Mouse (Mus musculus): ENCODE measurements around the gene Spata48. TPM values are rescaled to one million over a fixed set of nuclear protein-coding genes. Genes with fewer than 3 reads are reported as not detected.

Gene Spata48
- 1.3 and 2.0 TPM in 2 replicates for polyA plus RNA-seq (2016; fragmentation: Nextera tagmentation; extraction: Ambion mirVana)

GRCm38 (mm10) chr11:11461635-11462560, at the start of gene Spata48, which contains the start of gene Zpbp:
Gene Spata48, plus strand, starts transcription at chr11:11462094.
Gene Zpbp, minus strand, starts transcription at chr11:11462408.
- peak within 1 kb of the TSS; percentile 59 for H3K4me2 ChIP-seq
- no peaks in the 10 kb centered on the region for H3K36me3 ChIP-seq (replicated peaks)
- H3K4me3 ChIP-seq (replicated peaks) = peak within 1 kb of the TSS; percentile 54
- peak within 1 kb of the TSS; percentile 38 for H3K27ac ChIP-seq
- ATAC-seq (ENCODE audit: low FRiP score) = peak; percentile 97
- H3K9ac ChIP-seq = peak within 1 kb of the TSS; percentile 51
- no peaks in the 10 kb centered on the region for H3K9me3 ChIP-seq
- no peaks in the 10 kb centered on the region for H3K4me1 ChIP-seq
- no peaks in the 10 kb centered on the region for H3K27me3 ChIP-seq
- WGBS = 2% methylated on average over 66 of the region's 66 CpGs

- Histone ChIP-seq H3K9ac (no peak overlapping the region), H3K36me3 (replicated peaks) (no peaks in the 10 kb centered on the region), H3K4me3 (replicated peaks) (no peak overlapping the region), H3K27me3 (no peaks in the 10 kb centered on the region), H3K4me1 (no peaks in the 10 kb centered on the region), H3K27ac (no peak overlapping the region), H3K9me3 (no peaks in the 10 kb centered on the region), H3K4me2 (no peak overlapping the region)
- 88% methylated on average over 5 of the region's 5 CpGs for WGBS
- no peak for ATAC-seq (ENCODE audit: low FRiP score)
These were observed 47.7 kb upstream of the Spata48 start for GRCm38 (mm10) chr11:11414188-11414587.

GRCm38 (mm10) chr11:11417356-11417755, 44.5 kb upstream of the Spata48 start:
- Histone ChIP-seq H3K4me2 (no peak overlapping the region), H3K27me3 (no peaks in the 10 kb centered on the region), H3K9ac (no peak overlapping the region), H3K27ac (no peak overlapping the region), H3K36me3 (replicated peaks) (no peaks in the 10 kb centered on the region), H3K4me1 (no peaks in the 10 kb centered on the region), H3K4me3 (replicated peaks) (no peak overlapping the region), H3K9me3 (no peaks in the 10 kb centered on the region)
- no peak for ATAC-seq (ENCODE audit: low FRiP score)
- WGBS = 80% methylated on average over 2 of the region's 2 CpGs

- H3K27me3 ChIP-seq = no peaks in the 10 kb centered on the region
- no peak overlapping the region for H3K4me2 ChIP-seq
- H3K27ac ChIP-seq = no peak overlapping the region
- H3K9ac ChIP-seq = no peak overlapping the region
- ATAC-seq (ENCODE audit: low FRiP score) = 0 out of 2 replicates have a peak, but pooled peaks have one; percentile 23
- no peaks in the 10 kb centered on the region for H3K4me1 ChIP-seq
- no peaks in the 10 kb centered on the region for H3K9me3 ChIP-seq
- no peak overlapping the region for H3K4me3 ChIP-seq (replicated peaks)
- no peaks in the 10 kb centered on the region for H3K36me3 ChIP-seq (replicated peaks)
- 44% methylated on average over 2 of the region's 2 CpGs for WGBS
These were observed 6.9 kb upstream of the Spata48 start for GRCm38 (mm10) chr11:11455037-11455436.

- Histone ChIP-seq H3K9ac (no peak overlapping the region), H3K4me1 (no peaks in the 10 kb centered on the region), H3K4me2 (peak overlapping the region; percentile 59), H3K36me3 (replicated peaks) (no peaks in the 10 kb centered on the region), H3K27me3 (no peaks in the 10 kb centered on the region), H3K4me3 (replicated peaks) (peak overlapping the region; percentile 54), H3K9me3 (no peaks in the 10 kb centered on the region), H3K27ac (no peak overlapping the region)
- no peak for ATAC-seq (ENCODE audit: low FRiP score)
- 83% methylated on average over 5 of the region's 5 CpGs for WGBS
These were observed 632 bp downstream of the Spata48 start for GRCm38 (mm10) chr11:11462561-11462890.

GRCm38 (mm10) chr11:11468924-11469323, 7.0 kb downstream of the Spata48 start:
- Histone ChIP-seq H3K4me1 (no peaks in the 10 kb centered on the region), H3K27me3 (no peaks in the 10 kb centered on the region), H3K4me2 (no peak overlapping the region), H3K9me3 (no peaks in the 10 kb centered on the region), H3K4me3 (replicated peaks) (no peak overlapping the region), H3K27ac (no peak overlapping the region), H3K36me3 (replicated peaks) (no peaks in the 10 kb centered on the region), H3K9ac (no peak overlapping the region)
- ATAC-seq (ENCODE audit: low FRiP score) = no peak

- H3K4me3 ChIP-seq (replicated peaks) = no peak overlapping the region
- WGBS = 58% methylated on average over 8 of the region's 8 CpGs
- no peak for ATAC-seq (ENCODE audit: low FRiP score)
- H3K4me2 ChIP-seq = no peak overlapping the region
- H3K9ac ChIP-seq = no peak overlapping the region
- H3K27me3 ChIP-seq = no peaks in the 10 kb centered on the region
- H3K36me3 ChIP-seq (replicated peaks) = no peaks in the 10 kb centered on the region
- no peaks in the 10 kb centered on the region for H3K9me3 ChIP-seq
- no peak overlapping the region for H3K27ac ChIP-seq
- no peaks in the 10 kb centered on the region for H3K4me1 ChIP-seq
These were observed 22.5 kb downstream of the Spata48 start for GRCm38 (mm10) chr11:11484378-11484777.

GRCm38 (mm10) chr11:11492044-11492443, 30.1 kb downstream of the Spata48 start:
- H3K27me3 ChIP-seq = no peaks in the 10 kb centered on the region

GRCm38 (mm10) chr11:11495697-11496096, 33.8 kb downstream of the Spata48 start:
- no peak for ATAC-seq (ENCODE audit: low FRiP score)
- WGBS = 98% methylated on average over 2 of the region's 2 CpGs
- no peak overlapping the region for H3K27ac ChIP-seq
- H3K9ac ChIP-seq = no peak overlapping the region
- no peak overlapping the region for H3K4me2 ChIP-seq
- no peaks in the 10 kb centered on the region for H3K36me3 ChIP-seq (replicated peaks)
- no peaks in the 10 kb centered on the region for H3K9me3 ChIP-seq
- no peaks in the 10 kb centered on the region for H3K27me3 ChIP-seq
- no peaks in the 10 kb centered on the region for H3K4me1 ChIP-seq
- no peak overlapping the region for H3K4me3 ChIP-seq (replicated peaks)

More at GRCm38 (mm10) chr11:11492044-11492443, 30.1 kb downstream of the Spata48 start:
- H3K27ac ChIP-seq = no peak overlapping the region
- H3K9me3 ChIP-seq = no peaks in the 10 kb centered on the region
- H3K4me3 ChIP-seq (replicated peaks) = no peak overlapping the region
- no peak overlapping the region for H3K4me2 ChIP-seq
- no peak for ATAC-seq (ENCODE audit: low FRiP score)
- 72% methylated on average over 5 of the region's 5 CpGs for WGBS
- no peaks in the 10 kb centered on the region for H3K4me1 ChIP-seq
- H3K36me3 ChIP-seq (replicated peaks) = no peaks in the 10 kb centered on the region
- H3K9ac ChIP-seq = no peak overlapping the region

GRCm38 (mm10) chr11:11499944-11500343, 38.0 kb downstream of the Spata48 start:
- no peaks in the 10 kb centered on the region for H3K4me1 ChIP-seq
- ATAC-seq (ENCODE audit: low FRiP score) = no peak
- no peak overlapping the region for H3K9ac ChIP-seq
- WGBS = 22% methylated on average over 10 of the region's 10 CpGs
- no peaks in the 10 kb centered on the region for H3K36me3 ChIP-seq (replicated peaks)
- H3K4me2 ChIP-seq = peak overlapping the region; percentile 19; the same call in 1 of the 2 replicates
- no peaks in the 10 kb centered on the region for H3K9me3 ChIP-seq
- H3K27me3 ChIP-seq = no peaks in the 10 kb centered on the region
- H3K27ac ChIP-seq = no peak overlapping the region
- H3K4me3 ChIP-seq (replicated peaks) = no peak overlapping the region

- Histone ChIP-seq H3K4me2 (no peak overlapping the region), H3K36me3 (replicated peaks) (no peaks in the 10 kb centered on the region), H3K4me1 (no peaks in the 10 kb centered on the region), H3K9me3 (no peaks in the 10 kb centered on the region), H3K27ac (no peak overlapping the region), H3K27me3 (no peaks in the 10 kb centered on the region), H3K4me3 (replicated peaks) (no peak overlapping the region), H3K9ac (no peak overlapping the region)
- no peak for ATAC-seq (ENCODE audit: low FRiP score)
- 87% methylated on average over 2 of the region's 2 CpGs for WGBS
These were observed 44.3 kb downstream of the Spata48 start for GRCm38 (mm10) chr11:11506187-11506586.

- Histone ChIP-seq H3K4me2 (no peak overlapping the region), H3K36me3 (replicated peaks) (no peaks in the 10 kb centered on the region), H3K9ac (no peak overlapping the region), H3K4me1 (no peaks in the 10 kb centered on the region), H3K4me3 (replicated peaks) (no peak overlapping the region), H3K9me3 (no peaks in the 10 kb centered on the region), H3K27ac (no peak overlapping the region), H3K27me3 (no peaks in the 10 kb centered on the region)
- ATAC-seq (ENCODE audit: low FRiP score) = no peak
- 77% methylated on average over 2 of the region's 2 CpGs for WGBS
These were observed 47.5 kb downstream of the Spata48 start for GRCm38 (mm10) chr11:11509413-11509812.

GRCm38 (mm10) chr11:11512056-11512455, 50.2 kb downstream of the Spata48 start:
- Histone ChIP-seq H3K9ac (no peak overlapping the region), H3K4me3 (replicated peaks) (no peak overlapping the region), H3K36me3 (replicated peaks) (no peaks in the 10 kb centered on the region), H3K9me3 (no peaks in the 10 kb centered on the region), H3K27ac (no peak overlapping the region), H3K27me3 (no peaks in the 10 kb centered on the region), H3K4me1 (no peaks in the 10 kb centered on the region), H3K4me2 (no peak overlapping the region)
- 47% methylated on average over 2 of the region's 2 CpGs for WGBS
- ATAC-seq (ENCODE audit: low FRiP score) = no peak

Measured in forebrain, embryonic 12.5 days (tissue).